Mouse (Mus musculus) forebrain, embryonic 13.5 days (tissue): ENCODE measurements around the gene Glis3. TPM values are rescaled to one million over a fixed set of nuclear protein-coding genes. Genes with fewer than 3 reads are reported as not detected.

Source experiments
- ATAC-seq: fragments of 200-750 bp; cut with Nextera tagmentation; 2 replicates; pipeline ENCODE4 v1.8.0; 2017
- H3K27ac ChIP-seq: fragments of 300-500 bp; sonication (generic); 2 replicates; pipeline ENCODE4 v1.5.1; 2015; ENCODE audit warnings: inconsistent platforms, mild to moderate bottlenecking, moderate library complexity
- H3K27me3 ChIP-seq: fragments of 300-500 bp; sonication (generic); 2 replicates; pipeline ENCODE4 v1.6.1; 2015; ENCODE audit warnings: mild to moderate bottlenecking, inconsistent platforms
- H3K36me3 ChIP-seq: fragments of 300-500 bp; sonication (generic); 2 replicates; pipeline ENCODE4 v1.6.1; 2015; ENCODE audit warnings: mild to moderate bottlenecking, inconsistent platforms; ENCODE audit not compliant: poor library complexity, severe bottlenecking
- H3K4me1 ChIP-seq: fragments of 300-500 bp; sonication (generic); 2 replicates; pipeline ENCODE4 v1.6.1; 2015; ENCODE audit warnings: inconsistent platforms
- H3K4me2 ChIP-seq: fragments of 300-500 bp; sonication (generic); 2 replicates; pipeline ENCODE4 v1.6.1; 2015; ENCODE audit warnings: inconsistent platforms, mild to moderate bottlenecking, moderate library complexity
- H3K4me3 ChIP-seq: fragments of 300-500 bp; sonication (generic); 2 replicates; pipeline ENCODE4 v1.5.1; 2015; ENCODE audit warnings: mild to moderate bottlenecking, inconsistent platforms
- H3K9ac ChIP-seq: fragments of 300-500 bp; sonication (generic); 2 replicates; pipeline ENCODE4 v1.6.1; 2015; ENCODE audit warnings: mild to moderate bottlenecking, inconsistent platforms
- H3K9me3 ChIP-seq: fragments of 300-500 bp; sonication (generic); replicated peaks from 2 replicates; pipeline ENCODE4 v1.6.1; 2016; ENCODE audit warnings: inconsistent platforms
- WGBS: fragments of 180-500 bp; shearing (Covaris S2); methylation state at CpG from one replicate; pipeline ENCODE4 v1.1.7; 2015; 5-methylcytosine and 5-hydroxymethylcytosine counted together
- polyA plus RNA-seq: library from polyadenylated mRNA; unstranded; fragments of >200 nt; fragmentation: Nextera tagmentation; extraction: Ambion mirVana; gene quantifications from 2 replicates; pipeline ENCODE4 v1.2.1, GENCODE M21; 2015

The Glis3 gene
- polyA plus RNA-seq, 1 experiment from 2014 or later, result 1.3 TPM

GRCm38 (mm10) chr19:28284098-28284569, 395.7 kb downstream of the Glis3 start:
- Histone ChIP-seq H3K36me3 (no peaks in the 10 kb centered on the region), H3K27ac (no peak overlapping the region), H3K4me2 (no peak overlapping the region), H3K9ac (no peak overlapping the region), H3K27me3 (no peaks in the 10 kb centered on the region), H3K9me3 (no peaks in the 10 kb centered on the region), H3K4me1 (no peaks in the 10 kb centered on the region), H3K4me3 (no peak overlapping the region)
- no peak for ATAC-seq
- 93% methylated on average over 7 of the region's 7 CpGs for WGBS

DNA sequence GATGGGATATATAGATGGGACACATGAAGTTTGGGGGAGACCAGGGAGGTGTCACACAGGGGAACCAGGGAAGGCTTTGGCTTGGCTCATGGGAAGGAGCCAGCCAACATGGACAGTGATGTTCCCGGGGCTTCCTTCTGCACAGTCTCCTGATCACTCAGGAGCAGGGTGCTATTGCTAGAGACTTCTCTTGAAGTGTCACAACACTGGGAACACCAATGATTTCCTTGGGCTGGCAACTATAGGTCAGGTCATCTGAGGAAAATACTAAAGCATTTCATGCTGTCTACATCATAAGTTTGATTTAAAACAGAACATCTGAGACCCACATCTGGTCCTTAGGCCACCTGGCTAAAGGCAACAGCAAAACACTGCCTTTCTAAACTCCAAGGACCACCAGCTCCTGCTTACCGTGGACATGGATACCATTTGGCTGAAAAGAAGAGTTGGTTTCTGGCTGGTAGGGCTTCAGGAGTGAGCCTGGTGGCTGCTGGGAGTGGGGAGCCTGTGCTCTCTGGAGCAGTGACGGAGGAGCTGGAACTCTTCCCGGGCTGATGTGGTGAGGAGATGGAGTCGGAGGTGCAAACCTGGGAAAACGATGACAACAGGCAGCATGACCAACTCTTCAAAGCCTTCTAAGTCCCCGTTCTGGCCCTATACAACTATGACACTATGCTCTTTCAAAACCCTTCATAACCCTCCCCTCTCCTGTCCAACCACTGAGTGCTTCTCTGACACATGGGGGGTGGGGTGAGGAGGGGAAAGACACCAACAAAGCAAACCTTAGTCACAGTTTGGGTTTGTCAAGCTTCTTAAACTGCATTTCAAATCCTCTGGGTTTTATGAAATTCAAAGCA, 396.4 kb downstream of the Glis3 start:
- H3K4me2 ChIP-seq, result no peak overlapping the region
- H3K9ac ChIP-seq, result no peak overlapping the region
- H3K27me3 ChIP-seq, result no peaks in the 10 kb centered on the region
- H3K36me3 ChIP-seq, result no peaks in the 10 kb centered on the region
- H3K4me1 ChIP-seq, result no peaks in the 10 kb centered on the region
- no peak for ATAC-seq
- no peaks in the 10 kb centered on the region for H3K9me3 ChIP-seq
- no peak overlapping the region for H3K4me3 ChIP-seq
- no peak overlapping the region for H3K27ac ChIP-seq
- 88% methylated on average over 7 of the region's 7 CpGs for WGBS

GRCm38 (mm10) chr19:28281405-28281804, 398.5 kb downstream of the Glis3 start:
- WGBS, result 63% methylated on average over 4 of the region's 4 CpGs
- H3K36me3 ChIP-seq, result no peaks in the 10 kb centered on the region
- H3K4me3 ChIP-seq, result no peak overlapping the region
- H3K4me2 ChIP-seq, result no peak overlapping the region
- peaks cover 8% of the 10 kb centered on the region; the same call in 1 of the 2 replicates for H3K4me1 ChIP-seq
- ATAC-seq, result no peak
- H3K27me3 ChIP-seq, result no peaks in the 10 kb centered on the region
- no peak overlapping the region for H3K27ac ChIP-seq
- H3K9ac ChIP-seq, result no peak overlapping the region
- H3K9me3 ChIP-seq, result no peaks in the 10 kb centered on the region

DNA sequence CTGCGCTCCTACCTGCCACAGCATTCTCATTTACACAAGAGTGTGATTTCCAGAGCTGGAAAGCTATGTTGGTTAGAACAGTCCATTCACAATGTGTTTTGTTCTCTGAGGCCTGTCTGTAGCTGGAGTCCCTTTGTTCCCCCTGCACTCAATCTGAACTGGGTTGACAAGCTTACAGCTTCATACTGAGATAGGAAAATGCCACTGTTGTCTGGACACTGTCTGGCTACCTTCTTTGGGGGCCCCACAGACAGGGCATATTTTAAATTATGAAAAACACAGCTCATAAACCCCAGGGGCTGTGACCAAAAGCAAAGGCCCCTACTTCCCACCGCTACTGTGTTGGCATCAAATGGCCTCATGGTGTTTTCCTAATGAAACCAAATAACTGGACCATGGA, 402.8 kb downstream of the Glis3 start:
- ATAC-seq, result no peak
- no peak overlapping the region for H3K27ac ChIP-seq

GRCm38 (mm10) chr19:28274501-28274900, 405.4 kb downstream of the Glis3 start:
- H3K27ac ChIP-seq, result no peak overlapping the region
- H3K36me3 ChIP-seq, result no peaks in the 10 kb centered on the region
- H3K9ac ChIP-seq, result no peak overlapping the region
- WGBS, result 83% methylated on average over 2 of the region's 2 CpGs
- H3K4me2 ChIP-seq, result no peak overlapping the region
- no peak for ATAC-seq
- no peaks in the 10 kb centered on the region for H3K9me3 ChIP-seq
- peaks cover 8% of the 10 kb centered on the region; the same call in 1 of the 2 replicates for H3K4me1 ChIP-seq
- no peaks in the 10 kb centered on the region for H3K27me3 ChIP-seq
- H3K4me3 ChIP-seq, result no peak overlapping the region

More for the DNA sequence above, 402.8 kb downstream of the Glis3 start:
- Histone ChIP-seq H3K4me1 (peaks cover 8% of the 10 kb centered on the region; the same call in 1 of the 2 replicates), H3K36me3 (no peaks in the 10 kb centered on the region), H3K9ac (no peak overlapping the region), H3K9me3 (no peaks in the 10 kb centered on the region), H3K4me2 (no peak overlapping the region), H3K4me3 (no peak overlapping the region), H3K27me3 (no peaks in the 10 kb centered on the region)
- WGBS, result 59% methylated on average over 2 of the region's 2 CpGs

DNA sequence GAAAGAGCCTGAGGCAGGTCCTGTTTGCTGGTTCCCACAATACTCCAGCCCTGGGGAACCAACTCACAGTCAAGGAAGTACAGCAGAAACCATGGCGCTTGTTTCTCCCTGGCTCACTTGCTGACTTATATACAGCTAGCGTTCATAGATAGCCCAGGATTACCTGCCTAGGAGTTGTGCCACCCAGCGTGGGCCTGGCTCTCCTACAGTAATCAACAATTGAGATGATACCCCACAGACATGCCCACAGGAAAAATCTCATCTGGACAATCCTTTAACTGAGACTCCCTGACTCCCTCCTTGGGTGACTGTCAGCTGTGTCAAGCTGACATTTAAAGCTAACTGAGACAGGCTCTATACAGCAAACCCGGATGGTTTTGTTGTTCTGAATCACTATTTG, 405.9 kb downstream of the Glis3 start:
- ATAC-seq, result no peak
- no peaks in the 10 kb centered on the region for H3K36me3 ChIP-seq
- no peak overlapping the region for H3K4me3 ChIP-seq
- no peak overlapping the region for H3K27ac ChIP-seq
- 84% methylated on average over 4 of the region's 4 CpGs for WGBS
- peaks cover 8% of the 10 kb centered on the region; the same call in 1 of the 2 replicates for H3K4me1 ChIP-seq
- H3K27me3 ChIP-seq, result no peaks in the 10 kb centered on the region
- no peak overlapping the region for H3K9ac ChIP-seq
- no peak overlapping the region for H3K4me2 ChIP-seq
- H3K9me3 ChIP-seq, result no peaks in the 10 kb centered on the region

DNA sequence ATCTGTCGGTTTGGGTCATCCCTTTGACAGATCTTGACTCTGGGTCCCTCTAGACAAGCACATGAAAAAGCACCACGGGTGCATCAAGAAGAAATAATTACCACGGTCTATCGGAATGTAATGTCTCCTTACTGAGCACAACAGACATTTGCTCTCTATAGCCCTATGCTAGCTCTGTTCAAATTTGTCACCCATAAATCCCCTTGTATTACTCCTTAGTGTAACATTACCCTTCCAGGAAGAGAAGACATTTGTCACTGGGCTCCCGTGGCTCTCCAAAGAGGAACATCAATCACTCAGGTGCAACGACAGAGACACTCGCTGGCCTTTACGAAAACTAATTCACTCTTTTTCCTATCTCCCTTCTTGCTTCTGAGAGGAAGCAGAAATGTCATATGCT, 413.0 kb downstream of the Glis3 start:
- Histone ChIP-seq H3K4me3 (no peak overlapping the region), H3K36me3 (no peaks in the 10 kb centered on the region), H3K27ac (no peak overlapping the region), H3K9ac (no peak overlapping the region), H3K4me2 (no peak overlapping the region), H3K27me3 (no peaks in the 10 kb centered on the region), H3K9me3 (no peaks in the 10 kb centered on the region), H3K4me1 (0 out of 2 replicates have a peak, but pooled peaks cover 8% of the 10 kb centered on the region)
- no peak for ATAC-seq
- WGBS, result 92% methylated on average over 8 of the region's 8 CpGs

- H3K4me1 ChIP-seq, result 0 out of 2 replicates have a peak, but pooled peaks cover 8% of the 10 kb centered on the region
- WGBS, result 92% methylated on average over 2 of the region's 2 CpGs
- no peaks in the 10 kb centered on the region for H3K9me3 ChIP-seq
- no peak for ATAC-seq
- H3K27me3 ChIP-seq, result no peaks in the 10 kb centered on the region
- no peaks in the 10 kb centered on the region for H3K36me3 ChIP-seq
- H3K4me2 ChIP-seq, result no peak overlapping the region
- H3K9ac ChIP-seq, result no peak overlapping the region
- H3K4me3 ChIP-seq, result no peak overlapping the region
- H3K27ac ChIP-seq, result no peak overlapping the region
These were observed 414.1 kb downstream of the Glis3 start for GRCm38 (mm10) chr19:28265776-28266175.

DNA sequence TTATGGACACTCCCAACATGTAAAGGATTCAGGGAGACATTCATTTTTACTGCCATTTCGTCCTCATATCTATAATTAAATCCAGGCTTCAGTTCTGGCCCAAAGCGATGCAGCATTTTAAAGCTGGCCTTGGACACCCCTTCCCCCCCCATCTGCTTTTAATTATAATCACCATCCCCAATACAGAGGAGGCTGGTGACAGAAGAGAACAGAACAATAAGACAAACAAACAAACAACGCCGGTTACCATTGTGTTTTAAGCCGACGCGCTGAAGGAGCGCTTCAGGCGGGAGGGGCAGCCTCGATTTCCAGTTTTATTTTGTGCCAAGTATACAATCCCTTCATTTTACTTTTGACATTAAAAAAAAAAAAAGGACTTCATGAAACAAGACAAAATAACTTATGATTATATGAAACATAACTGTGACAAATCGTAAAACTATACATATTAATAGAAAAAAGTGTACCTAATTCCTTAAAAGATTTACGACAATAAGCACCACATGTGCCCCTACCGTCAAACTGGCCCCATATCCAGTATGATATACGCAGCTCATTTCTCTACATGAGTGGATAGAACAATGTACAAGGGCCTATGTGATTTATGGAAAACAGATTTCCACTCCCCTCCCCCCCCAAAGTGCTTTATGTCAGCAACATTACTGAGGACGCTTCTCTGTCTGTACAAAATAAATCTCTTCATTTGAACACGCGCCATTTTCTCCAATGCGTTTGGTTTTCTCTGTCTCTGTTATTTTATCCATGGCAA, 420.8 kb downstream of the Glis3 start:
- Histone ChIP-seq H3K4me3 (no peak overlapping the region), H3K27ac (no peak overlapping the region), H3K9me3 (no peaks in the 10 kb centered on the region), H3K4me1 (0 out of 2 replicates have a peak, but pooled peaks cover 8% of the 10 kb centered on the region), H3K27me3 (no peaks in the 10 kb centered on the region), H3K4me2 (no peak overlapping the region), H3K9ac (no peak overlapping the region), H3K36me3 (no peaks in the 10 kb centered on the region)
- ATAC-seq, result no peak
- WGBS, result 88% methylated on average over 18 of the region's 18 CpGs

GRCm38 (mm10) chr19:28258480-28258879, 421.4 kb downstream of the Glis3 start:
- Histone ChIP-seq H3K4me1 (0 out of 2 replicates have a peak, but pooled peaks cover 8% of the 10 kb centered on the region), H3K27me3 (no peaks in the 10 kb centered on the region), H3K4me3 (no peak overlapping the region), H3K27ac (no peak overlapping the region), H3K36me3 (no peaks in the 10 kb centered on the region), H3K9me3 (no peaks in the 10 kb centered on the region), H3K9ac (no peak overlapping the region), H3K4me2 (no peak overlapping the region)
- no peak for ATAC-seq
- WGBS, result 79% methylated on average over 3 of the region's 3 CpGs

DNA sequence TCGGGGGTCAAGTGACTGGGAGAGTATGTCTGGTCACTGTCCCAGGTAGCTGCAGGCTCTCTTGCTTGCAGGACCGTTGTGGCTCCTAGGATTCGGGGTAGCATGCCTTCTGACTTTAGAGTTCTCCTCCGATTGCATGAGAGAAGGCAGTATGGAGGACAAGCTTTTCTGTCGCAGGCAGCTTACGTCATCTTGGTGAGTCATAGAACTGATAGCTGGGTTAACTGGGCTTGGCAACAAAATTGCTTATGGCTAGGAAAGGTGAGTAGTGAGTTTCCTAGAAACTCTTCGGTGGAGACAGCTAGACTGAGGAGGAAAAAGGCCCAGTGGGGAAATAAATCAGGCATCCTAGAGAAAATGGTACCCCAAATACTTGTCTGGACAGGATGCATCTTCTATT, 432.5 kb downstream of the Glis3 start:
- H3K9ac ChIP-seq, result no peak overlapping the region
- no peaks in the 10 kb centered on the region for H3K4me1 ChIP-seq
- H3K27ac ChIP-seq, result no peak overlapping the region
- 94% methylated on average over 7 of the region's 7 CpGs for WGBS
- H3K4me3 ChIP-seq, result no peak overlapping the region
- no peaks in the 10 kb centered on the region for H3K27me3 ChIP-seq
- H3K4me2 ChIP-seq, result no peak overlapping the region
- no peaks in the 10 kb centered on the region for H3K36me3 ChIP-seq
- no peaks in the 10 kb centered on the region for H3K9me3 ChIP-seq
- ATAC-seq, result no peak

DNA sequence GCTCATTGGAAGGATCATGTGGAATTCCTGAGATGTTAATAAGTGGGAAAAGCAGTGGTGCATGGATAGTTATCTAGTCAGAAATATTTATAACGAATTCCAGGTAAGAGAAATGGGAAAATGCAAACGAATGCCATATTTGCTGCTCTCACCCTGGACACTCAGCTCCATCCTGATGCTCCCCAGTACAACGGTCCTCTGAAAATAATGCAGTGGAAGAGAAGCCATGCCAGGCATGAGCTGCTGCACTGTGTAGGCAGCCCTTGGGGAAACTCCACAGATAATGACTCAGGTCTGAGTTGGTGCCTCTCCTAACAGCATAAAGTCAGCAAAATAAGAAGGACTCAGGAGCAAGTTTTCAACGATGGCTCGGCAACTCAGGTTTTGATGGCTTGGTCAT, 433.7 kb downstream of the Glis3 start:
- Histone ChIP-seq H3K27me3 (no peaks in the 10 kb centered on the region), H3K9ac (no peak overlapping the region), H3K4me1 (no peaks in the 10 kb centered on the region), H3K27ac (no peak overlapping the region), H3K4me3 (no peak overlapping the region), H3K4me2 (no peak overlapping the region), H3K9me3 (no peaks in the 10 kb centered on the region), H3K36me3 (no peaks in the 10 kb centered on the region)
- no peak for ATAC-seq
- WGBS, result 92% methylated on average over 5 of the region's 5 CpGs
